Mouse (Mus musculus): Measurements from ENCODE around the gene Svep1.

DNA sequence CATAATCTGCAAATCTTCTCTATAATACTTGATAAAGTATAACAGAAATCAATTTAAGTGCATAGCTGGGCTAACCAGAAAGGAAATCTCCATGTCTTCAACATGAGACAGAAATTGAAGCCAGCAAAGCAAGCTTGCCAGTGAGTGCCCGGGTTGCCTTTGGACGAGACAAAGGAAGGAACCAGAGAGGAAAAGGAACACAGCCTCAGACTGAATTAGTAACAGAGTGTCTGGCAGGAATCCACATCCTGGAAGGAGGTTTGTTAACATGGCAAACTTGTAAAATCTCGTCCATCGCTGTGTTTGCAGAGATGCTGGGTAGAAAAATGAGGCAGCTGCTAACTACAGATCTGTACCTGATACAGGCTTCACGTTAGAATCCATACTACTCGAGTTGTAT, 128.7 kb downstream of the Svep1 start:
- TF ChIP-seq CTCF (IDR thresholded peaks at IDR 0.05; ENCODE audit: low read depth, low read length): no peak
- no peak for TF ChIP-seq POLR2A (IDR thresholded peaks at IDR 0.05; ENCODE audit: extremely low read depth, insufficient read depth, low read length)
